Mouse (Mus musculus): ENCODE measurements around the gene Slc3a2.

- no peak for TF ChIP-seq EP300 (IDR thresholded peaks at IDR 0.05)
- TF ChIP-seq CTCF (IDR thresholded peaks at IDR 0.05), result peak; percentile 61
These were observed 24.2 kb upstream of the Slc3a2 start for GRCm38 (mm10) chr19:8747368-8747767.
